Mouse (Mus musculus) left cerebral cortex, postnatal 4 days (tissue): ENCODE results near the gene Mettl6. TPM values are rescaled to one million over a fixed set of nuclear protein-coding genes. Genes with fewer than 3 reads are reported as not detected.
"Not testable (repeated sequence)": the region's sequence is repeated elsewhere in the genome, so short reads cannot be mapped to it uniquely, and the experiment has no call there.

ENCODE experiments used
- DNase-seq: peaks from one replicate; pipeline ENCODE4 v3.0.0-alpha.2; 2022
- intact Hi-C: fragments of 180-260 bp; cut with DNase I; formaldehyde crosslinking; loops from one replicate; pipeline ENCODE4 v1.15.1; 2025
- total RNA-seq, 2 experiments: library from RNA; stranded (reverse); gene quantifications; 2 replicates each; pipeline ENCODE4 v1.2.3; 2021

The Mettl6 gene
- total RNA-seq, 2 experiments from 2014 or later = 31.8 to 33.9 TPM

- intact Hi-C loops = no loop called here
These were observed 12.4 kb downstream of the Mettl6 start for GRCm38 (mm10) chr14:31482417-31482816.

GRCm38 (mm10) chr14:31473297-31473696 is 21.5 kb downstream of the Mettl6 start:
- no peak for DNase-seq
- intact Hi-C loops = loop anchor here (5.0 kb wide), 2 partner anchors 91 to 201 kb away; no protein-coding TSS in a partner anchor

More at GRCm38 (mm10) chr14:31482417-31482816, 12.4 kb downstream of the Mettl6 start:
- DNase-seq = no peak

- intact Hi-C loops = loop anchor here (5.0 kb wide), 2 partner anchors 90 to 200 kb away; no protein-coding TSS in a partner anchor
- DNase-seq = peak; percentile 62
These were observed 22.3 kb downstream of the Mettl6 start for GRCm38 (mm10) chr14:31472451-31473061.

- DNase-seq = no peak
- intact Hi-C loops = loop anchor here (5.0 kb wide), 2 partner anchors 87 to 197 kb away; no protein-coding TSS in a partner anchor
These were observed 25.1 kb downstream of the Mettl6 start for GRCm38 (mm10) chr14:31469711-31470110.

GRCm38 (mm10) chr14:31464176-31464575 is 30.7 kb downstream of the Mettl6 start:
- intact Hi-C loops = no loop called here
- DNase-seq = no peak

GRCm38 (mm10) chr14:31462886-31463285 is 32.0 kb downstream of the Mettl6 start:
- DNase-seq = no peak
- intact Hi-C loops = no loop called here

GRCm38 (mm10) chr14:31462226-31462625 is 32.6 kb downstream of the Mettl6 start:
- DNase-seq, intact Hi-C loops: not testable (repeated sequence)

GRCm38 (mm10) chr14:31458006-31458405 is 36.8 kb downstream of the Mettl6 start:
- no peak for DNase-seq
- intact Hi-C loops = no loop called here

GRCm38 (mm10) chr14:31456064-31456721 is 38.6 kb downstream of the Mettl6 start:
- DNase-seq = no peak
- intact Hi-C loops = no loop called here

GRCm38 (mm10) chr14:31454849-31455566 is 39.8 kb downstream of the Mettl6 start:
- no peak for DNase-seq
- intact Hi-C loops = no loop called here

- DNase-seq, intact Hi-C loops: not testable (repeated sequence)
These were observed 40.9 kb downstream of the Mettl6 start for GRCm38 (mm10) chr14:31453946-31454345.

- no peak for DNase-seq
- intact Hi-C loops = no loop called here
These were observed 45.8 kb downstream of the Mettl6 start for GRCm38 (mm10) chr14:31448994-31449393.

- no peak for DNase-seq
These were observed 51.2 kb downstream of the Mettl6 start for GRCm38 (mm10) chr14:31443616-31444015.

GRCm38 (mm10) chr14:31440725-31441124 is 54.1 kb downstream of the Mettl6 start:
- DNase-seq = no peak
- intact Hi-C loops = no loop called here

More at GRCm38 (mm10) chr14:31443616-31444015, 51.2 kb downstream of the Mettl6 start:
- intact Hi-C loops = no loop called here

GRCm38 (mm10) chr14:31440230-31440629 is 54.6 kb downstream of the Mettl6 start:
- no peak for DNase-seq
- intact Hi-C loops = no loop called here

GRCm38 (mm10) chr14:31439279-31439678 is 55.6 kb downstream of the Mettl6 start:
- no peak for DNase-seq
- intact Hi-C loops = loop anchor here (5.0 kb wide), 1 partner anchor 47 kb away; no protein-coding TSS in a partner anchor

GRCm38 (mm10) chr14:31437826-31438529 is 56.9 kb downstream of the Mettl6 start:
- DNase-seq = peak; percentile 50
- intact Hi-C loops = loop anchor here (5.0 kb wide), 1 partner anchor 46 kb away; no protein-coding TSS in a partner anchor

- DNase-seq = peak; percentile 94
- intact Hi-C loops = loop anchor here (5.0 kb wide), 1 partner anchor 44 kb away; no protein-coding TSS in a partner anchor
These were observed 58.7 kb downstream of the Mettl6 start, which contains the start of gene Sh3bp5 for GRCm38 (mm10) chr14:31435930-31436693. Sh3bp5 (minus strand) TSS chr14:31436078.
